Mouse (Mus musculus) embryonic facial prominence, embryonic 12.5 days (tissue): ENCODE data around the gene Rnase13. TPM values are rescaled to one million over a fixed set of nuclear protein-coding genes. Genes with fewer than 3 reads are reported as not detected.

Experiments
- polyA plus RNA-seq: library from polyadenylated mRNA; unstranded; fragments of >200 nt; fragmentation: Nextera tagmentation; extraction: Ambion mirVana; gene quantifications from 2 replicates; pipeline ENCODE4 v1.2.1, GENCODE M21; 2016

The Rnase13 gene
- polyA plus RNA-seq, 1 experiment from 2014 or later, result not detected

Other genes starting within 250 kb of the Rnase13 start
- gene Gm17079, start 227.3 kb downstream of the Rnase13 start, polyA plus RNA-seq, result not detected in 2 replicates
- gene Gm5800, start 205.6 kb downstream of the Rnase13 start, polyA plus RNA-seq, result not detected in 2 replicates
- gene Ang4, start 149.2 kb downstream of the Rnase13 start, polyA plus RNA-seq, result not detected in 2 replicates
- gene AY358078, start 122.7 kb downstream of the Rnase13 start, polyA plus RNA-seq, result not detected in 2 replicates
- not detected in 2 replicates for gene Ear6, start 69.1 kb downstream of the Rnase13 start, polyA plus RNA-seq
- 55.5 and 56.8 TPM in 2 replicates for gene Mettl17, start 37.9 kb downstream of the Rnase13 start, polyA plus RNA-seq
- gene Slc39a2, start 29.9 kb downstream of the Rnase13 start, polyA plus RNA-seq, result 1.4 and 1.5 TPM in 2 replicates
- gene Ndrg2, start 8.6 kb downstream of the Rnase13 start, polyA plus RNA-seq, result 30.9 and 37.1 TPM in 2 replicates
- gene Tppp2, start 4.3 kb downstream of the Rnase13 start, polyA plus RNA-seq, result not detected in 2 replicates
- gene Arhgef40, start 61.9 kb upstream of the Rnase13 start, polyA plus RNA-seq, result 204 and 214 TPM in 2 replicates
- 0.51 and 0.63 TPM in 2 replicates for gene Tmem253, start 92.9 kb upstream of the Rnase13 start, polyA plus RNA-seq
- 56.7 and 60.6 TPM in 2 replicates for gene Zfp219, start 98.0 kb upstream of the Rnase13 start, polyA plus RNA-seq
- gene Olfr221, start 119.7 kb upstream of the Rnase13 start, polyA plus RNA-seq, result not detected in 2 replicates
- gene Hnrnpc, start 181.3 kb upstream of the Rnase13 start, polyA plus RNA-seq, result 778 and 818 TPM in 2 replicates
- 72.3 and 75.9 TPM in 2 replicates for gene Rpgrip1, start 187.9 kb upstream of the Rnase13 start, polyA plus RNA-seq